Mouse (Mus musculus) liver, postnatal 0 days (tissue): ENCODE measurements around the gene Faah. TPM values are rescaled to one million over a fixed set of nuclear protein-coding genes. Genes with fewer than 3 reads are reported as not detected.

Experiments used
- ATAC-seq: fragments of 200-750 bp; cut with Nextera tagmentation; 2 replicates; pipeline ENCODE4 v1.8.0; 2017; ENCODE audit warnings: mild to moderate bottlenecking, moderate library complexity
- DNase-seq: peaks from one replicate; pipeline ENCODE4 v3.0.0-alpha.2; 2016
- H3K27ac ChIP-seq: fragments of 300-500 bp; sonication (generic); 2 replicates; pipeline ENCODE4 v1.5.1; 2014; ENCODE audit warnings: antibody characterized with exemption, moderate library complexity, mild to moderate bottlenecking, low read depth
- H3K27me3 ChIP-seq: fragments of 300-500 bp; sonication (generic); 2 replicates; pipeline ENCODE4 v1.6.1; 2014; ENCODE audit warnings: low read length, control low read depth, mixed read lengths; ENCODE audit not compliant: insufficient read depth
- H3K36me3 ChIP-seq: fragments of 300-500 bp; sonication (generic); replicated peaks from 2 replicates; pipeline ENCODE4 v1.6.1; 2014; ENCODE audit warnings: mild to moderate bottlenecking, control low read depth, low read length, moderate library complexity, mixed read lengths; ENCODE audit not compliant: insufficient read depth
- H3K4me1 ChIP-seq: fragments of 300-500 bp; sonication (generic); 2 replicates; pipeline ENCODE4 v1.6.1; 2014; ENCODE audit warnings: antibody characterized with exemption, mild to moderate bottlenecking, control low read depth; ENCODE audit not compliant: insufficient read depth
- H3K4me2 ChIP-seq: fragments of 300-500 bp; sonication (generic); 2 replicates; pipeline ENCODE4 v1.6.1; 2014; ENCODE audit warnings: low read depth, mild to moderate bottlenecking, low read length, moderate library complexity, mixed read lengths
- H3K4me3 ChIP-seq: fragments of 300-500 bp; sonication (generic); 2 replicates; pipeline ENCODE4 v1.5.1; 2014; ENCODE audit warnings: low read depth, low read length
- H3K9ac ChIP-seq: fragments of 300-500 bp; sonication (generic); replicated peaks from 2 replicates; pipeline ENCODE4 v1.6.1; 2014; ENCODE audit warnings: mild to moderate bottlenecking, moderate library complexity
- H3K9me3 ChIP-seq: fragments of 300-500 bp; sonication (generic); 2 replicates; pipeline ENCODE4 v1.6.1; 2016; ENCODE audit warnings: mild to moderate bottlenecking, control low read depth, low read length, mixed read lengths
- CTCF ChIP-seq: sonication (generic); IDR thresholded peaks from 2 replicates; pipeline ENCODE4 v1.5.1; 2016; ENCODE audit warnings: antibody characterized with exemption, low read depth
- EP300 ChIP-seq: IDR thresholded peaks from 2 replicates; pipeline ENCODE4 v1.6.1; 2016; ENCODE audit warnings: antibody characterized with exemption, low read depth, mild to moderate bottlenecking
- WGBS: fragments of 180-500 bp; shearing (Covaris S2); extraction: QIAGEN DNeasy Blood & Tissue Kit; methylation state at CpG from one replicate; pipeline ENCODE4 v1.1.7; 2014; ENCODE audit not compliant: insufficient replicate concordance; 5-methylcytosine and 5-hydroxymethylcytosine counted together
- polyA plus RNA-seq: library from polyadenylated mRNA; unstranded; fragments of >200 nt; fragmentation: Nextera tagmentation; extraction: Ambion mirVana; gene quantifications from 2 replicates; pipeline ENCODE4 v1.2.1, GENCODE M21; 2015

Faah gene
- polyA plus RNA-seq, 1 experiment from 2014 or later: 31.4 TPM

DNA sequence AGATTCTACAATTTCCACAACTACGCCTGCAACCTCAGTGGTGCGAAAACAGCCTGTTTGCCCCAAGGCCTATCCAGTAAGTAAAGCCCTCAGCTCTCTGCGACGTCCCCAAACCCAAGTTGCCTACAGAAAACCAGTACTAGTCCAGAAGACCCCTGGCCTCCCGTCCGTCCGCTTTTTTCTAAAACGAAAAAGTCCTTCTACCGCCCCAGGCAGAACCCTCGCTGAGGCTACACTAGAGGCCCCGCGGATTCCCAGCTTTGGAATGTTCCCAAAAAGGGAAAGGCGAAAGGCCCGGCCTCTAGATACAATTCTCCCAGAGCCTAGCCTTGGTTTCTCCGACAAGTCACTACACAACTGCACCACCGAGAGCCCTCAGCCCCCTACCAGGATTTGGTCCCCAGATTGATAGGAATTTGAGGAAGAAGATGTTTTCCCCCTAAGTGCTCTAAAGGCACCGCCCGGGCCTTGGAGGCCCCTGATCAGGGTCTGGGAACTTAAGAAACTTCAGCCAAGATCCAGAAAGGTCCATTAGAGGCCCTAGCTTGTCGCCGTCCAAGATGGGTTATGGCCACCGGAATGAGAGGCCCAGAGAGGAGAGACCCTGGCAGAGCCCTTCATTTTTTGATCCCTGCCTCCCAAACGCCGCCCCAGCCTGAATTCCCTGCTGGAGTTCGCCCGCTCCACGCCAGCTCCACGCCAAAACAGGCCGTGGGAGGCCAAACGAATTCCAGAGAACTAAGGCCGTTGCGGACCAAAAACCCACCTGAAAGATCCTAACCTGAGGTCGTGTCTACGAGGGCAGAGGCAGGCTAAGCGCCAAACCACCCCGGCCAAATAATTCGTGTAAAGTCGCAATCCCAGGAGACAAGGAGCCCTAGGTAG, 79.2 kb downstream of the Faah start:
- peaks cover 10% of the 10 kb centered on the region for H3K4me1 ChIP-seq
- TF ChIP-seq EP300 (no peak), CTCF (no peak)
- peak; percentile 30 for DNase-seq
- H3K27me3 ChIP-seq: peaks cover 100% of the 10 kb centered on the region
- no peaks in the 10 kb centered on the region for H3K36me3 ChIP-seq
- WGBS: 3% methylated on average over 37 of the region's 37 CpGs
- H3K9me3 ChIP-seq: no peaks in the 10 kb centered on the region
- H3K27ac ChIP-seq: no peak overlapping the region
- no peak for ATAC-seq
- no peak overlapping the region for H3K4me2 ChIP-seq
- no peak overlapping the region for H3K4me3 ChIP-seq
- no peak overlapping the region for H3K9ac ChIP-seq

DNA sequence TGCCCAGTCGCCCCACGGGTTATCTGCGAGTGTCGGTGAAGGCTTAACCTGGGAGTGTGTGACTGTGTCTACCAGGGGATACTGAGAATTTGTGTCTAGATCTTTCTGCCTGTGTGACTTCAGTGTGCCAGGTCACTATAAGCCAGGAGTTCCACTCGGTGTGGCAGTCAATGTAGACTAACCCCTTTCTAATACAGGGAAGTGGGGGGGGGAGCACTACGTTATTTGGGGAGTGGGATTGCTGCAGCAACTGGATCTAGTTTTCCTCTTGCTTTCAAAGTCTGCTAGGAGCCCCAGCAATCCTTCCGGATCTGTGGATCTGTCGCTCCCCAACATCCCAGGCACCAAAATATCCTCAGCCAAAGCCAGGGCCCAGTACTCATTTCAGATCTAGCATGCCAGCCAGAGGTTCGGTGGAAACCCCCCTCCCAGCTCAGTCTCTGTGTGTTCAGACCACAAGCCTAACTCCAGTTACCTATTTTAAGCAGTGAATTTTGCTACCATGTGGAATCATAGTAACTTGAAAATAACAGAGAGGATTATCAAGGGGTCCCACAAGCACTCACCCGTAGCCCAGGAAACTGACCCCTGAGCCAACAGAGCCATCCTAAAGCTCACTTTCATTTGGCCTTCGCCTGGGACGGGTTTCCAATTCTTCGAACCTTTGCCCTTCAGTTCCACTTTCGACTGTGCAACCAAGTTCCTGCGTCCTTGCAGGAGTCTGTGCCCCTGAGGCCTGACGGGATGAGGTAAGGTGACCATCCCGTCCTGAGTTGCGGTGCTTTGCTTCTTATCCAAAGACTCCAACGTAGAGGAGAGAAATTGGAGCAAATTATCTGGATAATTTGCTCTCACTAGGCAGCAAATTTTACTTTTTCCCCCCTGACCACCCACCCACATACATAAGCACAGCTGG, 80.4 kb downstream of the Faah start:
- H3K27ac ChIP-seq: no peak overlapping the region
- 5% methylated on average over 19 of the region's 19 CpGs for WGBS
- DNase-seq (no peak), ATAC-seq (no peak)
- H3K4me3 ChIP-seq: no peak overlapping the region
- no peak for TF ChIP-seq CTCF
- TF ChIP-seq EP300: no peak
- no peaks in the 10 kb centered on the region for H3K9me3 ChIP-seq
- peaks cover 100% of the 10 kb centered on the region for H3K27me3 ChIP-seq
- H3K36me3 ChIP-seq: no peaks in the 10 kb centered on the region
- peaks cover 10% of the 10 kb centered on the region for H3K4me1 ChIP-seq
- no peak overlapping the region for H3K4me2 ChIP-seq
- H3K9ac ChIP-seq: no peak overlapping the region

DNA sequence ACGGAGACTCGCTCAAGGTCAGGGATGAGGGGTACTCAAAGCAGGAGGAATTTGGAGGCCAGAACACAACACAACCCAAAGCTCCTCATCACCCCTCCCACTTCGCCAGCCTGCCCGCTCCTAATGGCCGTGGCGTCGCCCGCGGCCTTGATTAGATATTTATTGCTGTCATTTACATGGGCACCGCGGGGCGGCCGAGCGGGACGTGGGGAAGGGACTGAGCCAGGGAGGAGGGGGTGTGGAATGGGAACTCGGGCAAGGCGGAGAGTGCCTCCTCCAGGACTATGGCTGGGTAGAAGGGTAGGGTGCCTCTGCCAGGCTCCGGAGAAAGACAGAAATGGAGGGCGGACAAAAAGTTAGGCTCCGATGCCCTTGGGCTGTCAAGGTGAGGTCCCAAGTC, 81.1 kb downstream of the Faah start:
- no peak overlapping the region for H3K27ac ChIP-seq
- H3K4me3 ChIP-seq: peak overlapping the region; percentile 8; the same call in 1 of the 2 replicates
- WGBS: 2% methylated on average over 20 of the region's 20 CpGs
- no peak for ATAC-seq
- H3K4me2 ChIP-seq: no peak overlapping the region
- peaks cover 10% of the 10 kb centered on the region for H3K4me1 ChIP-seq
- no peak overlapping the region for H3K9ac ChIP-seq
- H3K36me3 ChIP-seq: no peaks in the 10 kb centered on the region
- H3K9me3 ChIP-seq: no peaks in the 10 kb centered on the region
- peaks cover 100% of the 10 kb centered on the region for H3K27me3 ChIP-seq
- no peak for TF ChIP-seq EP300
- no peak for TF ChIP-seq CTCF
- no peak for DNase-seq

DNA sequence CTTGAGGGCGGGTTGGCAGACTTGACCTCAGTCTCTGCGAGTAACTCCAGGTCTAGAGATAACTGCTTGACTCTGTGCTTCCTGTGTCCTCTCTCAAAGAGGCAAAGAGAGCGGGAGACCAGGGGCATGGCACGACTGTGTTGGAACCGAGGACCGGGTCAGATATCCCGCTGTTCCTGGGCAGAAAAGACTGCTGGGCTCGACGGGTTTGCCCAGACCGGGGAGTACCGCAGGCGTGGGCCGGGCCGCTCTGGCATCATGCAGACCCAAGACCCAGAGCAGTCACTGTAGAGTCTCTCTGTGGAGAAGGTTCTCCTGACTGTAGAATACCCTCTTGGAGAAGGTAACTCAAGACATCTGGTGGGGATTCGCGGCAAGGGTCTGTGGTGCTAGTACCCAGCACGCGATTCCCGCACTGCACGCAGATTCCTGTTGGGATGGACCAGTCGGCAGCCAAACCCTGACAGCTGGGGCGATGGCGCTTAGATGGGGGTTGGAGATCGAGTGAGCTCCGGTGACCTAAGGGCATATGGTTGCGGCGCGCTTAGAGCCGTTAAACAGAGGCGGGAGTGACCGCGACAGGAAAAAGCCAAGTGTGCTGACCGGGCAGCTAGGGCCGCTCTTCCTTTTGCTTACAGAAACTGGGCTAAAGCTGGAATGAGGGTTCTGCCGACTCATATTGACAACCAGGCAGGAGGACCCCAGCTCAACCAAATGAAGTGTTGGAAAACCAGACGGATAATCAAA, 81.7 kb downstream of the Faah start:
- DNase-seq (no peak), ATAC-seq (no peak)
- WGBS: 2% methylated on average over 36 of the region's 36 CpGs
- peak overlapping the region; percentile 8; the same call in 1 of the 2 replicates for H3K4me3 ChIP-seq
- H3K27ac ChIP-seq: no peak overlapping the region
- H3K9me3 ChIP-seq: no peaks in the 10 kb centered on the region
- H3K36me3 ChIP-seq: no peaks in the 10 kb centered on the region
- no peak overlapping the region for H3K9ac ChIP-seq
- H3K27me3 ChIP-seq: peaks cover 98% of the 10 kb centered on the region
- H3K4me1 ChIP-seq: peaks cover 10% of the 10 kb centered on the region
- no peak overlapping the region for H3K4me2 ChIP-seq
- TF ChIP-seq EP300 (no peak), CTCF (no peak)

DNA sequence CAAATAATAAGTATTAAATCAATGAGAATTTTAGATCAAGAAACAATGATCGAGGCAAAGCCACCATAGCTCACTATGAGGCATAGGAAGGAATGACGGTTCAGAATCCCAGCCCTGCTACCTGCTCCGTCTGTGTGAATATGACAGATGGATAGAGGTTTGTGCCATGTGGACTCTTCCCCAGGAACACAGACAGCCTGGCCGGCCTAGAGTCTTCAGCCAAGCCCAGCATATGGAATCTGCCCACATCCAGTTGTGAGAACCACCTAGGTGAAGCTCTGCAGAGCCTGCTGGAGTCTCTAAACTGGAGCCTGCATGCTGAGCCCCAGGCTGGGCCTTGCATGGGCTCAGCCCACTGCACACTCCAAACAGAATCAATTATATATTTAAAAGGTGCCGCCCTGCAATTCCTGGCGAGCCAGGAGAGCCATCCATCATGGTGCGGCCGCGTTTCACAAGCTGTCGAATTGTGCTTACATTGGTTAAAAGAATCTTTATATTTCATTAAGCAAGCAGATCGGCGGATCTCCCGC, 86.1 kb downstream of the Faah start:
- Histone ChIP-seq H3K27ac (no peak overlapping the region), H3K4me3 (no peak overlapping the region), H3K4me1 (peaks cover 4% of the 10 kb centered on the region; the same call in 1 of the 2 replicates), H3K9me3 (no peaks in the 10 kb centered on the region), H3K36me3 (no peaks in the 10 kb centered on the region), H3K27me3 (peaks cover 75% of the 10 kb centered on the region), H3K4me2 (no peak overlapping the region), H3K9ac (no peak overlapping the region)
- DNase-seq (no peak), ATAC-seq (no peak)
- WGBS: 54% methylated on average over 13 of the region's 13 CpGs
- TF ChIP-seq EP300: no peak
- TF ChIP-seq CTCF: no peak
